Mouse (Mus musculus) cerebellum, adult 2 months (tissue): ENCODE results near the gene Prdm5.

Experiments used
- CTCF ChIP-seq: fragments of 200-500 bp; IDR thresholded peaks from 2 replicates; pipeline ENCODE4 v1.5.1; 2011; ENCODE audit warnings: low read depth, mild to moderate bottlenecking, control low read depth, low read length, moderate library complexity, borderline replicate concordance; ENCODE audit not compliant: insufficient read depth
- POLR2A ChIP-seq: fragments of 200-500 bp; IDR thresholded peaks from 2 replicates; pipeline ENCODE4 v1.6.1; 2011; ENCODE audit warnings: low read length, control low read depth, borderline replicate concordance; ENCODE audit not compliant: insufficient read depth

GRCm38 (mm10) chr6:65831443-65831842, 52.7 kb downstream of the Prdm5 start:
- no peak for TF ChIP-seq CTCF
- TF ChIP-seq POLR2A: no peak
